In the genomic region with DNA sequence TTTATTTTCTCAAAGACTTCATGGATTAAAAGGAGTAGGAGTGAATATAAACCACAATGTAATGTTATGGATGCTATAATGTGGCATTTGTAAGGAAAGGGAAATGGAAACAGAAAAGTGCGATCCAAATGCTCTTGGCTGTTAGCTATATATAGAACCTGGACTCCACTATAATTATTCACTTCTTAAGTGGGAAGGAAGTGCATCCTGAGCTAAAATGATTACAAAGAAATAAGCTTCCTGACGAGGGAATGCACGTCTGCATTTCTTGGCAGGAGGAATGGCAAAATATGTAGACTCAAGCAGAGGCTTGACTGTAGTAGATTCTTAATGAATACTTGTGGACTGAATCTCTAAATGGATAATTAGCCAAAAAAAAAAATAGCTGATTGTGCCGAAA, we compare ENCODE assay signal across 19 mouse cellular contexts.
"Had no signal": no experiment of that assay in that cellular context is flagged by ENCODE, and none has a peak within 500 bp of the region (broad histone marks: within the 10 kb centered on the region; RNA-seq: fewer than 3 reads in every experiment).

No protein-coding gene starts in this region.

- H3K4me3 ChIP-seq: kidney, embryonic 15.5 days; limb, embryonic 12.5 days; limb, embryonic 15.5 days; midbrain, embryonic 12.5 days had no signal

- DNase-seq: kidney, adult 8-10 months; kidney, postnatal 10 days; kidney, postnatal 4 days; left cerebral cortex, postnatal 4 days; liver, postnatal 0 days; lung, embryonic 14.5 days; right cerebral cortex, postnatal 25 days; thymus, adult 2 months; thymus, postnatal 14 days; thymus, postnatal 4 days had no signal

- H3K9me3 ChIP-seq: kidney, embryonic 15.5 days; limb, embryonic 12.5 days; limb, embryonic 15.5 days; midbrain, embryonic 12.5 days had no signal

- H3K9ac ChIP-seq: kidney, embryonic 15.5 days; limb, embryonic 12.5 days; limb, embryonic 15.5 days; liver, embryonic 14.5 days; liver, postnatal 0 days; lung, embryonic 14.5 days; midbrain, embryonic 12.5 days had no signal

- H3K4me2 ChIP-seq: kidney, embryonic 15.5 days; limb, embryonic 12.5 days; limb, embryonic 15.5 days; liver, embryonic 11.5 days; lung, embryonic 14.5 days; midbrain, embryonic 12.5 days had no signal

- ATAC-seq: liver, postnatal 0 days; lung, postnatal 0 days; midbrain, embryonic 16.5 days had no signal

- H3K27me3 ChIP-seq: kidney, embryonic 15.5 days; limb, embryonic 12.5 days; limb, embryonic 15.5 days; midbrain, embryonic 12.5 days had no signal

- H3K4me1 ChIP-seq: kidney, embryonic 15.5 days; limb, embryonic 12.5 days; limb, embryonic 15.5 days; midbrain, embryonic 12.5 days had no signal

- H3K27ac ChIP-seq: kidney, embryonic 15.5 days; limb, embryonic 12.5 days; limb, embryonic 15.5 days; liver, embryonic 14.5 days; macrophage; midbrain, embryonic 12.5 days had no signal

- H3K36me3 ChIP-seq: kidney, embryonic 15.5 days; limb, embryonic 12.5 days; limb, embryonic 15.5 days; midbrain, embryonic 12.5 days had no signal
